Mouse (Mus musculus): ENCODE data around the gene Ntf3. TPM values are rescaled to one million over a fixed set of nuclear protein-coding genes. Genes with fewer than 3 reads are reported as not detected.

The Ntf3 gene
- polyA plus RNA-seq (2015; fragmentation: Illumina TruSeq; extraction: RNeasy Lipid Tissue Mini Kit (QIAGEN cat#74804); ENCODE audit: insufficient read depth, low replicate concordance): 4.1 TPM

DNA sequence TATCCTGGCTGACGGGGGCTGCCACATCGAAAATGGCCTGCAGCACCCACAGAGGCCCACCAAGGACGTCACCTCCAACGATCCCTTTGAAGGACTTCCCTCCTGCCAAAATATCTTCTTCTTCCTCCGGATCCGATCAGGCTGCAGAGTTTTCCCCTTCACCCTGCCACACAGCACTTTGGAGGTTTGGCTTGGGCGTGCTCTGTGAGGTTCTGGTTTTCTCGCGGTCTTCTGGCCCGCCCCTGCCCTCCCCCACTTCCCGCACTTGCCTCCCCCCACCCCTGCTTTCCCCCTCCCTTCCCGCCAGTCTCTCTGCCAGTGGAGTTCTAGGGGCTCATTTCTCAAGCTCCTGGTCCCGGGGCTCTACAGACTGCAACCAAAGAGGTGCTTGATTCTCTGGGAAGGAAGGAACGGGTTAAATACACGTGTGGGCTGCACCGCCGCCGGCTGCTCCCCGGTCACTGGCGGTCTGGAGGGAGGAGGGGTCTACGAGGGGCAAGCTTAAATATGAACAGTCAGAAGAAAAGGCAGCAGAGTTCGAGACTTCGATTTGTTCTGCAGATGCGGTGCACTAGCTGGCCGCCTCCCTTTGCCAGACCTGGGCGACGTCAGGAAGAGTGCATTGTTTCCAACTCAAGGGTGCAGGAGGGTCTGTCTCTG, at the start of gene Ntf3:
Gene Ntf3, minus strand, starts transcription at position 363 of the 660 bp plus-strand sequence.

